Mouse (Mus musculus): ENCODE results near the gene Olfr339. TPM values are rescaled to one million over a fixed set of nuclear protein-coding genes. Genes with fewer than 3 reads are reported as not detected.
"Not testable (repeated sequence)": the region's sequence is repeated elsewhere in the genome, so short reads cannot be mapped to it uniquely, and the experiment has no call there.

Gene Olfr339
- total RNA-seq (2021), result not detected
- long read RNA-seq, experiment 1, result 0 reads
- long read RNA-seq, experiment 2, result 0 reads

- DNase-seq (ENCODE audit: low spot score), result no peak
Observed at GRCm38 (mm10) chr2:36418647-36419046, at the start of gene Olfr339. TSS of gene Olfr339 (plus strand) at chr2:36418947.

GRCm38 (mm10) chr2:36373219-36373618 lies 45.5 kb upstream of the Olfr339 start, which contains the start of gene Olfr338:
TSS of gene Olfr338 (plus strand) at chr2:36373519.
- DNase-seq (ENCODE audit: low spot score), result no peak

GRCm38 (mm10) chr2:36415174-36415573 lies 3.6 kb upstream of the Olfr339 start:
- not testable (repeated sequence) for DNase-seq (ENCODE audit: low spot score)

GRCm38 (mm10) chr2:36415591-36415990 lies 3.2 kb upstream of the Olfr339 start:
- not testable (repeated sequence) for DNase-seq (ENCODE audit: low spot score)

- DNase-seq (ENCODE audit: low spot score), result no peak
Observed at GRCm38 (mm10) chr2:36452287-36452686, 33.5 kb downstream of the Olfr339 start, which contains the start of gene Olfr340. TSS of gene Olfr340 (plus strand) at chr2:36452587.

GRCm38 (mm10) chr2:36473634-36474033 lies 54.9 kb downstream of the Olfr339 start:
- DNase-seq (ENCODE audit: low spot score), result no peak

Other genes starting within 250 kb of the Olfr339 start
- gene Ptgs1, start 188.5 kb upstream of the Olfr339 start, total RNA-seq (2021), result 1 to 10 TPM; 3.0 to 3.8 TPM
- gene Olfr338, start 45.4 kb upstream of the Olfr339 start, total RNA-seq (2021), result not detected
- gene Olfr340, start 33.6 kb downstream of the Olfr339 start, total RNA-seq (2021), result not detected
- not detected for gene Olfr341, start 63.5 kb downstream of the Olfr339 start, total RNA-seq (2021)
- gene Olfr342, start 106.1 kb downstream of the Olfr339 start, total RNA-seq (2021), result not detected
- gene Olfr344, start 147.7 kb downstream of the Olfr339 start, total RNA-seq (2021), result not detected
- not detected for gene Olfr345, start 221.1 kb downstream of the Olfr339 start, total RNA-seq (2021)